Mouse (Mus musculus) liver, embryonic 14.5 days (tissue): Measurements from ENCODE around the gene Rad21l. TPM values are rescaled to one million over a fixed set of nuclear protein-coding genes. Genes with fewer than 3 reads are reported as not detected.
A peak's percentile ranks its signal among the peaks of the same experiment; 100 is the strongest.

Experiments
- ATAC-seq: fragments of 200-750 bp; cut with Nextera tagmentation; 2 replicates; pipeline ENCODE4 v1.8.0; 2017; ENCODE audit warnings: moderate number of reproducible peaks, mild to moderate bottlenecking, moderate library complexity; ENCODE audit not compliant: insufficient read depth
- DNase-seq, 3 experiments: peaks; one replicate each; pipeline ENCODE4 v3.0.0-alpha.2; 2012 to 2013; ENCODE audit warnings: low read depth in 3 of 3, low spot score in 3 of 3
- H3K27ac ChIP-seq: fragments of 300-500 bp; sonication (generic); 2 replicates; pipeline ENCODE4 v1.5.1; 2014; ENCODE audit warnings: moderate library complexity, mild to moderate bottlenecking, control low read depth, inconsistent platforms
- H3K27me3 ChIP-seq: fragments of 300-500 bp; sonication (generic); 2 replicates; pipeline ENCODE4 v1.6.1; 2014; ENCODE audit warnings: mild to moderate bottlenecking, low read length, moderate library complexity; ENCODE audit not compliant: control insufficient read depth, insufficient read depth
- H3K36me3 ChIP-seq: fragments of 300-500 bp; sonication (generic); replicated peaks from 2 replicates; pipeline ENCODE4 v1.6.1; 2014; ENCODE audit warnings: low read depth; ENCODE audit not compliant: control insufficient read depth, insufficient read depth
- H3K4me1 ChIP-seq, 2 experiments: fragments of 200-500 bp in 1 of 2; fragments of 300-500 bp in 1 of 2; sonication (generic) in 1 of 2; replicated peaks; 2 replicates each; pipeline ENCODE4 v1.6.1; 2012 to 2014; ENCODE audit warnings: antibody characterized with exemption in 1 of 2, inconsistent platforms in 1 of 2, low read length in 1 of 2; ENCODE audit not compliant: control insufficient read depth in 2 of 2, insufficient read depth in 2 of 2
- H3K4me2 ChIP-seq: fragments of 300-500 bp; sonication (generic); 2 replicates; pipeline ENCODE4 v1.6.1; 2014; ENCODE audit warnings: low read depth, mild to moderate bottlenecking, control low read depth, moderate library complexity
- H3K4me3 ChIP-seq, 2 experiments: fragments of 200-500 bp in 1 of 2; fragments of 300-500 bp in 1 of 2; sonication (generic) in 1 of 2; 2 replicates each; pipeline ENCODE4 v1.5.1; 2012 to 2014; ENCODE audit warnings: low read depth in 2 of 2, low read length in 2 of 2, mild to moderate bottlenecking in 2 of 2, control low read depth in 1 of 2, inconsistent platforms in 1 of 2, moderate library complexity in 1 of 2; ENCODE audit not compliant: insufficient read depth in 1 of 2
- H3K9ac ChIP-seq: fragments of 300-500 bp; sonication (generic); replicated peaks from 2 replicates; pipeline ENCODE4 v1.6.1; 2014; ENCODE audit warnings: mild to moderate bottlenecking, control low read depth, moderate library complexity
- H3K9me3 ChIP-seq: fragments of 300-500 bp; sonication (generic); 2 replicates; pipeline ENCODE4 v1.6.1; 2016; ENCODE audit warnings: low read length, mixed read lengths; ENCODE audit not compliant: control insufficient read depth
- CTCF ChIP-seq: IDR thresholded peaks from 2 replicates; pipeline ENCODE4 v1.5.1; 2016; ENCODE audit warnings: antibody characterized with exemption, low read depth, control low read depth
- EP300 ChIP-seq: IDR thresholded peaks from 2 replicates; pipeline ENCODE4 v1.6.1; 2016; ENCODE audit warnings: antibody characterized with exemption, low read depth
- WGBS: fragments of 180-500 bp; shearing (Covaris S2); extraction: QIAGEN DNeasy Blood & Tissue Kit; methylation state at CpG from one replicate; pipeline ENCODE4 v1.1.7; 2014; ENCODE audit not compliant: insufficient replicate concordance; 5-methylcytosine and 5-hydroxymethylcytosine counted together
- polyA plus RNA-seq, 2 experiments: library from polyadenylated mRNA; depleted of rRNA in 1 of 2; stranded (reverse) in 1 of 2; unstranded in 1 of 2; fragments of >200 nt; fragmentation: Nextera tagmentation in 1 of 2; extraction: Ambion mirVana in 1 of 2; gene quantifications; 2 replicates each; pipeline versions ENCODE4 v1.2.1 to v1.2.3; 2012 to 2014

Rad21l gene
- polyA plus RNA-seq, 2 experiments, result not detected

GRCm38 (mm10) chr2:151702146-151702850 lies 34.0 kb upstream of the Rad21l start:
- no peak for DNase-seq

GRCm38 (mm10) chr2:151701231-151702145 lies 33.2 kb upstream of the Rad21l start, which contains the start of gene Tmem74b:
Gene Tmem74b, plus strand, starts transcription at chr2:151702008.
- ATAC-seq, result no peak
- no peak within 1 kb of the TSS for H3K9ac ChIP-seq

More at GRCm38 (mm10) chr2:151702146-151702850, 34.0 kb upstream of the Rad21l start:
- Histone ChIP-seq H3K4me2 (peak overlapping the region; percentile 59), H3K9me3 (no peaks in the 10 kb centered on the region), H3K36me3 (no peaks in the 10 kb centered on the region), H3K4me3 (peak overlapping the region in 1 of 2 experiments; percentile 42; a peak in 2 of 4 replicates), H3K27ac (no peak overlapping the region), H3K9ac (no peak overlapping the region), H3K27me3 (peaks cover 46% of the 10 kb centered on the region), H3K4me1 (no peaks in the 10 kb centered on the region)
- TF ChIP-seq CTCF, result no peak
- TF ChIP-seq EP300, result no peak
- under 1% methylated on average over 91 of the region's 97 CpGs for WGBS
- peak; percentile 51; the same call in 1 of the 2 replicates for ATAC-seq

GRCm38 (mm10) chr2:151682976-151683375 lies 14.6 kb upstream of the Rad21l start:
- 55% methylated on average over 4 of the region's 4 CpGs for WGBS
- Histone ChIP-seq H3K9ac (no peak overlapping the region), H3K36me3 (no peaks in the 10 kb centered on the region), H3K4me1 (no peaks in the 10 kb centered on the region), H3K4me2 (no peak overlapping the region), H3K9me3 (no peaks in the 10 kb centered on the region), H3K27ac (no peak overlapping the region), H3K27me3 (no peaks in the 10 kb centered on the region), H3K4me3 (no peak overlapping the region)
- TF ChIP-seq CTCF (no peak), EP300 (no peak)
- no peak for ATAC-seq
- DNase-seq, result no peak

More at GRCm38 (mm10) chr2:151701231-151702145, 33.2 kb upstream of the Rad21l start, which contains the start of gene Tmem74b:
- Histone ChIP-seq H3K27me3 (peaks cover 46% of the 10 kb centered on the region), H3K4me2 (peak within 1 kb of the TSS; percentile 59), H3K36me3 (no peaks in the 10 kb centered on the region), H3K4me1 (no peaks in the 10 kb centered on the region), H3K27ac (no peak within 1 kb of the TSS), H3K9me3 (no peaks in the 10 kb centered on the region), H3K4me3 (peak within 1 kb of the TSS in 1 of 2 experiments; percentile 42; a peak in 2 of 4 replicates)
- TF ChIP-seq CTCF (no peak), EP300 (no peak)
- DNase-seq, result no peak
- 4% methylated on average over 25 of the region's 25 CpGs for WGBS

- ATAC-seq (no peak), DNase-seq (no peak)
- no peak overlapping the region for H3K9ac ChIP-seq
- no peaks in the 10 kb centered on the region for H3K27me3 ChIP-seq
- no peaks in the 10 kb centered on the region for H3K4me1 ChIP-seq
- WGBS, result 46% methylated on average over 3 of the region's 3 CpGs
- no peak overlapping the region for H3K4me3 ChIP-seq
- peak; percentile 43 for TF ChIP-seq CTCF
- TF ChIP-seq EP300, result no peak
- no peaks in the 10 kb centered on the region for H3K36me3 ChIP-seq
- H3K27ac ChIP-seq, result no peak overlapping the region
- H3K4me2 ChIP-seq, result no peak overlapping the region
- H3K9me3 ChIP-seq, result no peaks in the 10 kb centered on the region
Observed at GRCm38 (mm10) chr2:151682357-151682756, 14.0 kb upstream of the Rad21l start.

- TF ChIP-seq CTCF (no peak), EP300 (no peak)
- 45% methylated on average over 2 of the region's 2 CpGs for WGBS
- no peaks in the 10 kb centered on the region for H3K4me1 ChIP-seq
- H3K27me3 ChIP-seq, result no peaks in the 10 kb centered on the region
- ATAC-seq (no peak), DNase-seq (no peak)
- H3K4me3 ChIP-seq, result no peak overlapping the region
- no peaks in the 10 kb centered on the region for H3K36me3 ChIP-seq
- H3K9me3 ChIP-seq, result no peaks in the 10 kb centered on the region
- no peak overlapping the region for H3K9ac ChIP-seq
- H3K27ac ChIP-seq, result no peak overlapping the region
- no peak overlapping the region for H3K4me2 ChIP-seq
Observed at GRCm38 (mm10) chr2:151676234-151676633, 7.9 kb upstream of the Rad21l start.
